Mouse (Mus musculus): ENCODE data around the gene Tmem131. TPM values are rescaled to one million over a fixed set of nuclear protein-coding genes. Genes with fewer than 3 reads are reported as not detected.

Tmem131 gene
- polyA plus RNA-seq, 1 experiment from 2014 or later: 6.8 TPM

DNA sequence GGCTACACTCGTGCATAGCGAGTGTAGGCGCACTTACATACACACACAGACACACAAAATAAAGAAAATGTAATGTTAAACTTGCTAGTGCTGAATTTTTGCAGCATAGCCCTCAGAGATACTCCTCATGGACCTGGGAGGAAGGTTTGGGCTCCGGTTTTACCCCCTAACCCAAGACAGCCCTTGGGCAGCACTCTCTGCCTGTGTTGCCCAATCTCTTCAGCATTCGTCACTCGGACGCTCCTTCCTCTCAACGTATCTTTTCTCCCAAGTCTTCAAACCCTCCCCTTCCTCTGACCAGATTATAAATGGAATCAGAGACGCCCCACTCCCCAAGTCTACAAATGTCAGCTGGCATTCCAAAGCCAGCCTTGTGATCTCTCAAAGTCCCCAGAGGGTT, 200.4 kb downstream of the Tmem131 start:
- no peaks in the 10 kb centered on the region for H3K9me3 ChIP-seq (ENCODE audit: control insufficient read depth, low read length)
- H3K9ac ChIP-seq (ENCODE audit: low read length): no peak overlapping the region
- no peak overlapping the region for H3K4me3 ChIP-seq (ENCODE audit: low read depth, low read length)
- 71% methylated on average over 9 of the region's 9 CpGs for WGBS
- H3K27ac ChIP-seq (replicated peaks): no peak overlapping the region
- ATAC-seq (ENCODE audit: low FRiP score, low TSS enrichment) (no peak), DNase-seq (ENCODE audit: low spot score) (no peak)
- no peak overlapping the region for H3K4me2 ChIP-seq (replicated peaks; ENCODE audit: low read depth)
- no peaks in the 10 kb centered on the region for H3K36me3 ChIP-seq (ENCODE audit: control insufficient read depth, insufficient read depth, low read length)
- no peaks in the 10 kb centered on the region for H3K27me3 ChIP-seq (ENCODE audit: control insufficient read depth, insufficient read depth, low read length)
- TF ChIP-seq EP300 (optimal IDR thresholded peaks at IDR 0.05) (no peak), CTCF (IDR thresholded peaks at IDR 0.05; ENCODE audit: low read depth) (no peak)
- H3K4me1 ChIP-seq (replicated peaks; ENCODE audit: control insufficient read depth, insufficient read depth): no peaks in the 10 kb centered on the region

Other genes with a start within 250 kb of the Tmem131 start
- gene 4933424G06Rik, start 233.5 kb downstream of the Tmem131 start, polyA plus RNA-seq (2015; fragmentation: Nextera tagmentation; extraction: Ambion mirVana): 0.16 TPM in 1 of 2 replicates, not detected in the other
- 60.5 and 62.2 TPM in 2 replicates for gene Actr1b, start 229.2 kb downstream of the Tmem131 start, polyA plus RNA-seq (2015; fragmentation: Nextera tagmentation; extraction: Ambion mirVana)
- 0.25 and 0.42 TPM in 2 replicates for gene Zap70, start 181.9 kb downstream of the Tmem131 start, polyA plus RNA-seq (2015; fragmentation: Nextera tagmentation; extraction: Ambion mirVana)
- 1.1 and 1.7 TPM in 2 replicates for gene Vwa3b, start 82.9 kb upstream of the Tmem131 start, polyA plus RNA-seq (2015; fragmentation: Nextera tagmentation; extraction: Ambion mirVana)

Data from stomach, postnatal 0 days (tissue).